Mouse (Mus musculus) thymus, adult 2 months (tissue): ENCODE results near the gene I0C0044D17Rik.

Experiments used
- CTCF ChIP-seq: fragments of 200-500 bp; IDR thresholded peaks from 2 replicates; pipeline ENCODE4 v1.5.1; 2012; ENCODE audit warnings: mild to moderate bottlenecking, control low read depth, low read length, moderate library complexity, borderline replicate concordance; ENCODE audit not compliant: control insufficient read depth, poor library complexity, insufficient read depth; ENCODE audit errors: extremely low read depth
- POLR2A ChIP-seq: fragments of 200-500 bp; IDR thresholded peaks from 2 replicates; pipeline ENCODE4 v1.6.1; 2012; ENCODE audit warnings: mild to moderate bottlenecking, low read length, control low read depth, moderate library complexity; ENCODE audit not compliant: control insufficient read depth, poor library complexity, insufficient read depth; ENCODE audit errors: extremely low read depth

- TF ChIP-seq POLR2A (no peak), CTCF (no peak)
These were observed 6.8 kb downstream of the I0C0044D17Rik start for GRCm38 (mm10) chr4:98816807-98817183.
